Mouse (Mus musculus): Measurements from ENCODE around the gene Hist1h2ai.

Hist1h2ai gene

GRCm38 (mm10) chr13:21727948-21728572 is 11.8 kb downstream of the Hist1h2ai start:
- no peak for DNase-seq (ENCODE audit: low spot score in 2 of 2)

- DNase-seq (ENCODE audit: low spot score in 2 of 2), result no peak
Observed at GRCm38 (mm10) chr13:21729544-21729943, 13.3 kb downstream of the Hist1h2ai start.

GRCm38 (mm10) chr13:21733466-21733865 is 17.2 kb downstream of the Hist1h2ai start:
- DNase-seq (ENCODE audit: low spot score in 2 of 2), result no peak

DNA sequence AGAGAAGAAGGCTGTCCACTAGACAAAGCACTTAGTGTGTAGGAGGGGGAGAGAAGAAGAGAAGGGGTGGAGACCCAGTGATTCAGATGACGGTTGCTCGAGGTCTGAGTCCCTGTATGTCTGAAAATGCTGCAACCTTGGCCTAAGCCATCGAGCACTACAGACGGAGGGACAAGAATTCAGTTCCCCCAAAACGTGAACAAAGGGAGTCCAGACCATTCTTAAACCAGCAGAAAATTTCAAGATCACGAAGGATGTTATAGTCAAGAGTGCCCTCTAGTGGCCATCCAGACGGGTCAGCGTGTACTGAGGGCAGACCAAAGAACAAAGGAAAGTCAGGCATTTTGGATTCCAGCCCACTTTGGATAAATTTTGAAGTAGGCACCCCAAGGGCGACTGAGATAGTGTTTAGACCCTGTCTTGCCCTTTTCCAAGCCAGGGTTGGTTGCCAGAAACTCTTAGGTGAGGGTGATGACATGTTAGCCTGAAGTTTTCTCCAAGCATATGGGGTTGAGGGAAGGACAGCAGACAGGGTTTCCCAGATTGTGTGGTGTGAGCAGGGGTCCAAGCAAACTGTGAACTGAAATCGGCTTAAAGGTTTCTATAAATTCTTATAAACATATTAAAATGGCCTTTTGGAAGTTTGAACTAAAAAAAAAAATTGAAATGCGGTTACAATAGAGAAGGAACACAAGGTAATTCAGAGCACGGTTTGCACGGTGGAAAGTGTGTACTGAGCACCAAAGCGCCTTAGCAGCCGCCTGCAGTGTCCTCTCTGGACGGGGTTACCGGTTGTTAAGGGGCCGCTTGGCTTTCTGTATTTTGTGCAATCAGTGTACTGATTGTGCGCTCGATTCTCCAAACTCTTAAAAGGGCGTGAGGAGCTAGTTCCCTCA is 18.0 kb downstream of the Hist1h2ai start:
- DNase-seq (ENCODE audit: low spot score in 2 of 2), result peak; percentile 78 to 79

DNA sequence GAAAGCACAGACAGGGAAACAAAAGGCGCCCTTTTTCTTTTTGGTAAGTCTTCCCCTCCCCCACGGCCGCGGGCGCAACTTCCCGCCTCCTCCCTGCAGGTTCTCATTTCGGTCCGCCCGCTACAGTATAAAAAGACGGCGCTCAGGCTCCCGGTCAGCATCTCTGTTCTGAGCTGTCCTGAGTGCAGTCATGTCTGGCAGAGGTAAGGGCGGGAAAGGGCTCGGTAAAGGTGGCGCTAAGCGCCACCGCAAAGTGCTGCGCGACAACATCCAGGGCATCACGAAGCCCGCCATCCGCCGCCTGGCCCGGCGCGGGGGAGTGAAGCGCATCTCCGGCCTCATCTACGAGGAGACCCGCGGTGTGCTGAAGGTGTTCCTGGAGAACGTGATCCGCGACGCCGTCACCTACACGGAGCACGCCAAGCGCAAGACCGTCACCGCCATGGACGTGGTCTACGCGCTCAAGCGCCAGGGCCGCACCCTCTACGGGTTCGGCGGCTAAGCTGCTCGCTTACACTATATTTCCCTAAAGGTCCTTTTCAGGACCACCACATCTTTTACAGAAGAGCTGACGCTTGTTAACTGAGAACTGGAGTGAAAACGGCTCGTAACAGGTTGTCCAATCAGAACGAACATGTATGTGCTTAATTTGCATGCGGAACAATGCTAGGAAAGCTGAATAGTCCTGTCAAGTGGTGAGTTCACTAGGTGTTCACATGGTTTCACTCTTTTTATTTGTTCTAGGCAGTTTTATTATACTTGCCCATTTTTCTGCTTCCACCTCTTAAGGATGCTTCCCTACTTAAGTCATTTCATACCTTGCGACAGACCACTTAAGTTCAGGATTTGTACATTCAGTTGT is 18.9 kb downstream of the Hist1h2ai start, which contains the start of gene Hist1h4j:
Gene Hist1h4j, plus strand, starts transcription at position 159 of the 862 bp plus-strand sequence.
- DNase-seq (ENCODE audit: low spot score in 2 of 2), result peak; percentile 86 to 87

- DNase-seq (ENCODE audit: low spot score in 2 of 2), result no peak
Observed at GRCm38 (mm10) chr13:21745006-21745405, 28.8 kb downstream of the Hist1h2ai start.

DNA sequence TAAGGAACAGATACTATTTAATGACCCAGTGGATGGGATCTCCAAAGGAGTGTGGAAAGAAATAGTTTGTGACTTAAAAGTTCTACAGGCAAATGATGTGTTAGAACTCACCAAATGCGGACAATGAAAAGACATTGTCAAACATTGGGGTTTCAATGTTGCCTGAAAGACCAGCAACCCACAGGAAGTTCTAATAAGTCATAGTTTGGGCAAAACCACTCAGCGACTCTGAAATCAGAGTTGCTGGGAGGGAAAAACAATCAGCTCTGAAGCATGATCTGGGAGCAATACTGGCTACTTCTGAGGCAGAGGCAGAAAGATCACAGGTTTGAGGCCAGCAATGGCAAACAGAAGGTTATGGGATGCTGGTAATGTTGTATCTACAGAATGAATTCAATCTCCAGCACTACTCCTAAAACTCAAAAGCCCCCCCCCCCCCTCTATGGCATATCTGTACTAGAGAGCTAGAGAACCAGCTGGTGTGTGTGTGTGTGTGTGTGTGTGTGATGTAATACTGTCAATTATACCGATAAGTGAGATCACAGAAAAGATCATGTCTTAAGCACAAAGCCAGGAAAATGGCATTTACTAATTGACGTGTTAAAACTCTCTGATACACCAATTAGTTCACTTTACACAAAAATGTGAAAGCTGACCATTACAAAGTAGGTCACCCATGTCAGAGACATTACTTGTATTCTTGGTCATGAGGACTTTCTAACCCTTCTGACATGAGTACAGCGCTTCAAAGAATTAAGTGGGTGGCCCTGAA is 33.4 kb downstream of the Hist1h2ai start:
- DNase-seq (ENCODE audit: low spot score in 2 of 2), result no peak

GRCm38 (mm10) chr13:21750159-21751017 is 34.2 kb downstream of the Hist1h2ai start, which contains the start of gene Hist1h4k:
Hist1h4k (minus strand) TSS chr13:21750505.
- peak; percentile 96 for DNase-seq (ENCODE audit: low spot score in 2 of 2)

DNA sequence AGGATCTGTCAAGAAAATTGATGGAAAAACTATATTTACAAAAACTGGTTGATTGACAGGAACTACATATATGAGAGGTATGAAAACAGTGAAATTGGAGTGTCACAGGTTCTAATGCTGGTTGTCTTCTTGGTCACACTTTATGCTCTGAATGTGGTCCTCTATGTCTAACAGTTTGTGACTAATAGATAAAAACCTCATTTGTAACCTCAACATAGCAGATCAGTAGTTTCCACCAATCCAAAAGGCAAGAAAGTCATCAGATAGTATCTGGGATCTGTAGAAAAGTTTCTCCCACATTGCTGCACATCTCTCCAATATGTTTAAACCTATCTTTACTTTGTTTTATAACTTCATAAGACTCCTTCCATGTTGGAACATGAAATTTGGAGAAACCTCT is 35.2 kb downstream of the Hist1h2ai start:
- no peak for DNase-seq (ENCODE audit: low spot score in 2 of 2)

DNA sequence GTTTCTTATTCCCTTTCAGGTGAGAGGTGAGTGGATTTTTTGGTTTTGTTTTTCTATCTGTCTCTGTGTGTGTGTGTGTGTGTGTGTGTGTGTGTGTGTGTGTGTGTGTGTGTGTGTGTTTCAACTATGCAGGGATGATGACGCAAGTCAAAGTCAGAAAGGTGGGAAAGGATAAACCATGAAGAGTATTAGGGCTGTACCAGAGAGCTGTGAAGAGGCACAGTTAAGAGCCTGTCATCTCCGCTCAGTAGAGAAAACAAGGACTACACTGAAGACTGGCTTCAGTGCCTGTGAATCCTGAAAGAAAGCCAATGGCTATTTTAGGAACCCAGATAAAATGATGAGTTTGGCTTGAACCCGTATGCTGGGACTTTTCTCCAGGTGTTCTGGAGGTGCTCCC is 35.6 kb downstream of the Hist1h2ai start:
- no peak for DNase-seq (ENCODE audit: low spot score in 2 of 2)

DNA sequence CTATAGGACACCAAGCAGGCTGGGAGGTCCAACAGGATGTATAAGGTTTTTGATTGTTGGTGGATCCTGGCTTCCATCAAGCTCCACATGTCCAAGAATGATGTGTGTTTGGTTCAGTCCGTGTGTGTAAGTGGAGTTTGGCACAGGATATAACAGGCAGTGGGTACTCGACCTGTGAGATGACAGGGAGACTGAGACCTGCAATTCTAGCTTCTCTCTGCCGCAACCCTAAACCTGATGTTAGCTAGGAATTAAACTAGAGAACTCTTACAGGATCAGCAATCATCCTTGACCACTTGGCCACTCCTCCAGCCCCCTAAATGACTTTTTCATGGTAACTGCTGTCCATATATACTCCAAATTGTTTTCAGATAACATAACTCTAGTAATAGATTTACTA is 36.1 kb downstream of the Hist1h2ai start:
- DNase-seq (ENCODE audit: low spot score in 2 of 2), result no peak

GRCm38 (mm10) chr13:21753051-21753523 is 36.9 kb downstream of the Hist1h2ai start:
- DNase-seq (ENCODE audit: low spot score in 2 of 2), result no peak

GRCm38 (mm10) chr13:21753524-21754285 is 37.5 kb downstream of the Hist1h2ai start, which contains the start of the genes Hist1h2ak and Hist1h2bn:
Hist1h2ak (minus strand) TSS chr13:21753827.
Hist1h2bn (plus strand) TSS chr13:21754123.
- peak; percentile 70 to 92 for DNase-seq (ENCODE audit: low spot score in 2 of 2)

DNA sequence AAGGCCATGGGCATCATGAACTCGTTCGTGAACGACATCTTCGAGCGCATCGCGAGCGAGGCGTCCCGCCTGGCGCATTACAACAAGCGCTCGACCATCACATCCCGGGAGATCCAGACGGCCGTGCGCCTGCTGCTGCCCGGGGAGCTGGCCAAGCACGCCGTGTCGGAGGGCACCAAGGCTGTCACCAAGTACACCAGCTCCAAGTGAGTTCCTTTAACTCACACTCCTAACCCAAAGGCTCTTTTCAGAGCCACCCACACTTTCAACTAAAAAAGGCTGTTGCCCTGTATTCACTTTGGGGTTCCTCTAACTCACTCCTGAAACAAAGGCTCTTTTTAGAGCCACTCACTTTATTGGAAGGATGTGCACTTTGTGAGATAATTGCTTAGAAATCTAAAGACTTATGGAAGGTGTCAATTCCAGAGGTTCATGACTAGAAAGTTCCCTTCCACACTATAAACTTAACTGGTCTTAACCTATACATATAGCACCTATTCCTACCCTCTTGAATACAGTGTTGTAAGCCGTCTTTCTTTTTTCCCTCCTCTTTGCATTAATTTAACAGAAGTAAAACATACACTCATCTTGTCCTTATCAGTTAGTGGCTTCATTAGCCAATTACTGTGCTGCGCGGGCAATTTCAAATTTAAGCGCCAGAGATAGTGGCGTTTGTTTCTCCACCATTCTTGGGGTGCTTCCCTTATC is 38.2 kb downstream of the Hist1h2ai start:
- peak; percentile 51 to 65 for DNase-seq (ENCODE audit: low spot score in 2 of 2)

DNA sequence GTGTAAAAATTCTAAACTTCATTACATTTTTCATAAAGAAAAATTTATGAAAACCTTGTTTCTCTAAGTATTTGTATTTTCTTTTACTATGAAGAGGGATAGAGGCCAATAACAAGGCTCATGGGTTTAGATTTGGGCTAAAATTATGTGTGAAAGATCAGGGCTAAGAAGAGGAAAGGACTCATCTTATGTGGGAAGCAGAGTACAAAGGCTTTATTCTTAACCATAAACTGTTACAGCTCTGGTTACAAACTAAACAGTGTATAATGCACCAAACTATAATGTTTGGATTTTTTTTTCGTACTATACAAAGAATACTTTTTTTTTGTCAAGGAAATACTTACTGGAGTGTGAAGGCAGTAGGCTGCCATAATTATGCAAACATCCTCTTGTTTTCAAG is 39.5 kb downstream of the Hist1h2ai start:
- no peak for DNase-seq (ENCODE audit: low spot score in 2 of 2)
